Mouse (Mus musculus): ENCODE data around the gene Agbl5. TPM values are rescaled to one million over a fixed set of nuclear protein-coding genes. Genes with fewer than 3 reads are reported as not detected.

The Agbl5 gene
- polyA plus RNA-seq, 1 experiment from 2014 or later = 6.9 TPM

- no peak overlapping the region for H3K9ac ChIP-seq (ENCODE audit: low read length)
- no peak overlapping the region for H3K4me2 ChIP-seq (replicated peaks; ENCODE audit: low read depth)
- TF ChIP-seq EP300 (optimal IDR thresholded peaks at IDR 0.05) (no peak), CTCF (IDR thresholded peaks at IDR 0.05; ENCODE audit: low read depth) (no peak)
- no peaks in the 10 kb centered on the region for H3K4me1 ChIP-seq (replicated peaks; ENCODE audit: control insufficient read depth, insufficient read depth)
- H3K27ac ChIP-seq (replicated peaks) = no peak overlapping the region
- H3K27me3 ChIP-seq (ENCODE audit: control insufficient read depth, insufficient read depth, low read length) = no peaks in the 10 kb centered on the region
- no peak overlapping the region for H3K4me3 ChIP-seq (ENCODE audit: low read depth, low read length)
- WGBS = 76% methylated on average over 6 of the region's 6 CpGs
- no peaks in the 10 kb centered on the region for H3K9me3 ChIP-seq (ENCODE audit: control insufficient read depth, low read length)
- DNase-seq (ENCODE audit: low spot score) (no peak), ATAC-seq (ENCODE audit: low FRiP score, low TSS enrichment) (no peak)
- H3K36me3 ChIP-seq (ENCODE audit: control insufficient read depth, insufficient read depth, low read length) = peaks cover 16% of the 10 kb centered on the region
Measured at GRCm38 (mm10) chr5:30951706-30952105, 63.2 kb downstream of the Agbl5 start.

GRCm38 (mm10) chr5:30952551-30952950 lies 64.1 kb downstream of the Agbl5 start:
- 77% methylated on average over 5 of the region's 5 CpGs for WGBS

GRCm38 (mm10) chr5:30954065-30954464 lies 65.6 kb downstream of the Agbl5 start:
- Histone ChIP-seq H3K27me3 (ENCODE audit: control insufficient read depth, insufficient read depth, low read length) (no peaks in the 10 kb centered on the region), H3K4me3 (ENCODE audit: low read depth, low read length) (no peak overlapping the region), H3K4me2 (replicated peaks; ENCODE audit: low read depth) (no peak overlapping the region), H3K9me3 (ENCODE audit: control insufficient read depth, low read length) (no peaks in the 10 kb centered on the region), H3K36me3 (ENCODE audit: control insufficient read depth, insufficient read depth, low read length) (peaks cover 19% of the 10 kb centered on the region), H3K27ac (replicated peaks) (no peak overlapping the region), H3K4me1 (replicated peaks; ENCODE audit: control insufficient read depth, insufficient read depth) (peaks cover 6% of the 10 kb centered on the region; the same call in 1 of the 2 replicates), H3K9ac (ENCODE audit: low read length) (no peak overlapping the region)
- no peak for TF ChIP-seq CTCF (IDR thresholded peaks at IDR 0.05; ENCODE audit: low read depth)
- TF ChIP-seq EP300 (optimal IDR thresholded peaks at IDR 0.05) = no peak
- DNase-seq (ENCODE audit: low spot score) (no peak), ATAC-seq (ENCODE audit: low FRiP score, low TSS enrichment) (no peak)
- 97% methylated on average over 6 of the region's 6 CpGs for WGBS

More at GRCm38 (mm10) chr5:30952551-30952950, 64.1 kb downstream of the Agbl5 start:
- no peak for ATAC-seq (ENCODE audit: low FRiP score, low TSS enrichment)
- Histone ChIP-seq H3K9ac (ENCODE audit: low read length) (no peak overlapping the region), H3K4me3 (ENCODE audit: low read depth, low read length) (no peak overlapping the region), H3K9me3 (ENCODE audit: control insufficient read depth, low read length) (no peaks in the 10 kb centered on the region), H3K4me1 (replicated peaks; ENCODE audit: control insufficient read depth, insufficient read depth) (no peaks in the 10 kb centered on the region), H3K4me2 (replicated peaks; ENCODE audit: low read depth) (no peak overlapping the region), H3K27ac (replicated peaks) (no peak overlapping the region), H3K36me3 (ENCODE audit: control insufficient read depth, insufficient read depth, low read length) (peaks cover 16% of the 10 kb centered on the region), H3K27me3 (ENCODE audit: control insufficient read depth, insufficient read depth, low read length) (no peaks in the 10 kb centered on the region)
- no peak for DNase-seq (ENCODE audit: low spot score)
- TF ChIP-seq EP300 (optimal IDR thresholded peaks at IDR 0.05) = no peak
- TF ChIP-seq CTCF (IDR thresholded peaks at IDR 0.05; ENCODE audit: low read depth) = no peak

- no peak for ATAC-seq (ENCODE audit: low FRiP score, low TSS enrichment)
- Histone ChIP-seq H3K9me3 (ENCODE audit: control insufficient read depth, low read length) (no peaks in the 10 kb centered on the region), H3K4me3 (ENCODE audit: low read depth, low read length) (no peak overlapping the region), H3K4me2 (replicated peaks; ENCODE audit: low read depth) (no peak overlapping the region), H3K4me1 (replicated peaks; ENCODE audit: control insufficient read depth, insufficient read depth) (peaks cover 6% of the 10 kb centered on the region; the same call in 1 of the 2 replicates), H3K27ac (replicated peaks) (no peak overlapping the region), H3K27me3 (ENCODE audit: control insufficient read depth, insufficient read depth, low read length) (no peaks in the 10 kb centered on the region), H3K36me3 (ENCODE audit: control insufficient read depth, insufficient read depth, low read length) (peaks cover 19% of the 10 kb centered on the region), H3K9ac (ENCODE audit: low read length) (no peak overlapping the region)
- DNase-seq (ENCODE audit: low spot score) = no peak
- WGBS = 96% methylated on average over 9 of the region's 9 CpGs
- TF ChIP-seq CTCF (IDR thresholded peaks at IDR 0.05; ENCODE audit: low read depth) (no peak), EP300 (optimal IDR thresholded peaks at IDR 0.05) (no peak)
Measured at GRCm38 (mm10) chr5:30954556-30954955, 66.1 kb downstream of the Agbl5 start.

- ATAC-seq (ENCODE audit: low FRiP score, low TSS enrichment) (no peak), DNase-seq (ENCODE audit: low spot score) (no peak)
- Histone ChIP-seq H3K4me2 (replicated peaks; ENCODE audit: low read depth) (no peak overlapping the region), H3K36me3 (ENCODE audit: control insufficient read depth, insufficient read depth, low read length) (peaks cover 19% of the 10 kb centered on the region), H3K4me3 (ENCODE audit: low read depth, low read length) (no peak overlapping the region), H3K27me3 (ENCODE audit: control insufficient read depth, insufficient read depth, low read length) (no peaks in the 10 kb centered on the region), H3K9me3 (ENCODE audit: control insufficient read depth, low read length) (no peaks in the 10 kb centered on the region), H3K9ac (ENCODE audit: low read length) (no peak overlapping the region), H3K27ac (replicated peaks) (no peak overlapping the region), H3K4me1 (replicated peaks; ENCODE audit: control insufficient read depth, insufficient read depth) (peaks cover 6% of the 10 kb centered on the region; the same call in 1 of the 2 replicates)
- WGBS = 88% methylated on average over 6 of the region's 6 CpGs
- TF ChIP-seq EP300 (optimal IDR thresholded peaks at IDR 0.05) (no peak), CTCF (IDR thresholded peaks at IDR 0.05; ENCODE audit: low read depth) (no peak)
Measured at GRCm38 (mm10) chr5:30955751-30956150, 67.3 kb downstream of the Agbl5 start.

Other genes with a start within 250 kb of the Agbl5 start
- gene Slc35f6, start 240.8 kb upstream of the Agbl5 start, polyA plus RNA-seq (2015; fragmentation: Nextera tagmentation; extraction: Ambion mirVana) = 30.6 and 35.6 TPM in 2 replicates
- 58.1 and 79.9 TPM in 2 replicates for gene Cenpa, start 221.9 kb upstream of the Agbl5 start, polyA plus RNA-seq (2015; fragmentation: Nextera tagmentation; extraction: Ambion mirVana)
- 1.7 and 2.3 TPM in 2 replicates for gene Dpysl5, start 177.1 kb upstream of the Agbl5 start, polyA plus RNA-seq (2015; fragmentation: Nextera tagmentation; extraction: Ambion mirVana)
- 14.1 and 15.5 TPM in 2 replicates for gene Mapre3, start 74.1 kb upstream of the Agbl5 start, polyA plus RNA-seq (2015; fragmentation: Nextera tagmentation; extraction: Ambion mirVana)
- 57.3 and 58.7 TPM in 2 replicates for gene Tmem214, start 20.7 kb upstream of the Agbl5 start, polyA plus RNA-seq (2015; fragmentation: Nextera tagmentation; extraction: Ambion mirVana)
- 368 and 397 TPM in 2 replicates for gene Ost4, start 19.1 kb downstream of the Agbl5 start, polyA plus RNA-seq (2015; fragmentation: Nextera tagmentation; extraction: Ambion mirVana)
- 85.6 and 97.0 TPM in 2 replicates for gene Emilin1, start 24.7 kb downstream of the Agbl5 start, polyA plus RNA-seq (2015; fragmentation: Nextera tagmentation; extraction: Ambion mirVana)
- 28.4 and 33.6 TPM in 2 replicates for gene Khk, start 32.7 kb downstream of the Agbl5 start, polyA plus RNA-seq (2015; fragmentation: Nextera tagmentation; extraction: Ambion mirVana)
- 22.5 and 24.8 TPM in 2 replicates for gene Cgref1, start 56.9 kb downstream of the Agbl5 start, polyA plus RNA-seq (2015; fragmentation: Nextera tagmentation; extraction: Ambion mirVana)
- gene Preb, start 71.7 kb downstream of the Agbl5 start, polyA plus RNA-seq (2015; fragmentation: Nextera tagmentation; extraction: Ambion mirVana) = 88.1 and 93.1 TPM in 2 replicates
- 4.3 and 4.5 TPM in 2 replicates for gene Tcf23, start 80.0 kb downstream of the Agbl5 start, polyA plus RNA-seq (2015; fragmentation: Nextera tagmentation; extraction: Ambion mirVana)
- gene Atraid, start 159.6 kb downstream of the Agbl5 start, polyA plus RNA-seq (2015; fragmentation: Nextera tagmentation; extraction: Ambion mirVana) = 192 and 197 TPM in 2 replicates
- 4.2 TPM in 2 replicates for gene Slc5a6, start 160.2 kb downstream of the Agbl5 start, polyA plus RNA-seq (2015; fragmentation: Nextera tagmentation; extraction: Ambion mirVana)
- gene Cad, start 166.1 kb downstream of the Agbl5 start, polyA plus RNA-seq (2015; fragmentation: Nextera tagmentation; extraction: Ambion mirVana) = 4.9 and 6.1 TPM in 2 replicates
- gene Dnajc5g, start 217.6 kb downstream of the Agbl5 start, polyA plus RNA-seq (2015; fragmentation: Nextera tagmentation; extraction: Ambion mirVana) = not detected in 2 replicates
- 0.11 TPM in 1 of 2 replicates, not detected in the other for gene Slc30a3, start 219.5 kb downstream of the Agbl5 start, polyA plus RNA-seq (2015; fragmentation: Nextera tagmentation; extraction: Ambion mirVana)
- 0.06 TPM in 1 of 2 replicates, not detected in the other for gene Trim54, start 228.0 kb downstream of the Agbl5 start, polyA plus RNA-seq (2015; fragmentation: Nextera tagmentation; extraction: Ambion mirVana)